Mouse (Mus musculus) G1E (cell line): ENCODE results near the gene Clcn7.

Experiments
- CTCF ChIP-seq: IDR thresholded peaks from 2 replicates; pipeline ENCODE4 v1.5.1; 2012; ENCODE audit warnings: low read depth, low read length, inconsistent platforms, mixed read lengths
- GATA1 ChIP-seq: IDR thresholded peaks from 2 replicates; pipeline ENCODE4 v1.6.1; 2012; ENCODE audit warnings: borderline replicate concordance, low read length, inconsistent platforms, mixed read lengths
- TAL1 ChIP-seq: conservative IDR thresholded peaks from 2 replicates; pipeline ENCODE4 v1.6.1; 2012; ENCODE audit warnings: low read depth, low read length, inconsistent platforms, mixed read lengths

GRCm38 (mm10) chr17:25127079-25127478 lies 6.1 kb upstream of the Clcn7 start:
- no peak for TF ChIP-seq CTCF
- TF ChIP-seq TAL1: no peak
- TF ChIP-seq GATA1: no peak
